Mouse (Mus musculus) spleen, adult 2 months (tissue): ENCODE results near the gene Adamtsl2. TPM values are rescaled to one million over a fixed set of nuclear protein-coding genes. Genes with fewer than 3 reads are reported as not detected.

Experiments
- DNase-seq, 2 experiments: peaks; one replicate each; pipeline versions ENCODE4 v3.0.0 to v3.0.0-alpha.2; 2012 to 2021; ENCODE audit warnings: low spot score in 2 of 2, low read depth in 1 of 2
- H3K27ac ChIP-seq: fragments of 200-500 bp; 2 replicates; pipeline ENCODE4 v1.5.1; 2012; ENCODE audit warnings: low read length, inconsistent platforms; ENCODE audit not compliant: insufficient read depth
- H3K27me3 ChIP-seq: fragments of 200-500 bp; 2 replicates; pipeline ENCODE4 v1.6.1; 2012; ENCODE audit warnings: mild to moderate bottlenecking, moderate library complexity, low read length, inconsistent platforms; ENCODE audit not compliant: control insufficient read depth, insufficient read depth
- H3K36me3 ChIP-seq: fragments of 200-500 bp; 2 replicates; pipeline ENCODE4 v1.6.1; 2012; ENCODE audit warnings: mild to moderate bottlenecking, low read length, inconsistent platforms; ENCODE audit not compliant: control insufficient read depth, insufficient read depth
- H3K4me1 ChIP-seq: fragments of 200-500 bp; 2 replicates; pipeline ENCODE4 v1.6.1; 2011; ENCODE audit warnings: inconsistent platforms; ENCODE audit not compliant: control insufficient read depth, insufficient read depth, insufficient read length
- H3K4me3 ChIP-seq: fragments of 200-500 bp; 2 replicates; pipeline ENCODE4 v1.5.1; 2011; ENCODE audit warnings: mild to moderate bottlenecking, inconsistent platforms; ENCODE audit not compliant: insufficient read depth, insufficient read length; ENCODE audit errors: extremely low read depth
- CTCF ChIP-seq: fragments of 200-500 bp; IDR thresholded peaks from 2 replicates; pipeline ENCODE4 v1.5.1; 2011; ENCODE audit warnings: mild to moderate bottlenecking, inconsistent platforms; ENCODE audit not compliant: insufficient read depth, insufficient read length, insufficient replicate concordance; ENCODE audit errors: extremely low read depth
- POLR2A ChIP-seq: fragments of 200-500 bp; IDR thresholded peaks from 2 replicates; pipeline ENCODE4 v1.6.1; 2011; ENCODE audit warnings: low read depth, low read length, inconsistent platforms
- WGBS: fragments of 180-500 bp; shearing (Covaris S2); methylation state at CpG from one replicate; pipeline ENCODE4 v1.1.7; 2018; 5-methylcytosine and 5-hydroxymethylcytosine counted together
- polyA plus RNA-seq: library from polyadenylated mRNA; depleted of rRNA; stranded (reverse); fragments of >200 nt; gene quantifications from 2 replicates; pipeline ENCODE4 v1.2.3, GENCODE M21; 2012

Gene Adamtsl2
- polyA plus RNA-seq, 1 experiment, result 45.1 TPM

GRCm38 (mm10) chr2:27043461-27043860 lies 35.7 kb upstream of the Adamtsl2 start:
- Histone ChIP-seq H3K4me3 (no peak overlapping the region), H3K36me3 (no peaks in the 10 kb centered on the region), H3K4me1 (no peaks in the 10 kb centered on the region), H3K27me3 (no peaks in the 10 kb centered on the region), H3K27ac (no peak overlapping the region)
- WGBS, result 42% methylated on average over 3 of the region's 3 CpGs
- no peak for TF ChIP-seq POLR2A
- peak; percentile 69; the same call in 1 of the 2 replicates for TF ChIP-seq CTCF
- peak; percentile 15 to 69 for DNase-seq

GRCm38 (mm10) chr2:27044166-27044565 lies 35.0 kb upstream of the Adamtsl2 start:
- H3K4me1 ChIP-seq, result no peaks in the 10 kb centered on the region
- no peak overlapping the region for H3K4me3 ChIP-seq
- H3K36me3 ChIP-seq, result no peaks in the 10 kb centered on the region
- no peak for TF ChIP-seq POLR2A
- TF ChIP-seq CTCF, result no peak
- WGBS, result 89% methylated on average over 4 of the region's 4 CpGs
- no peak for DNase-seq
- H3K27ac ChIP-seq, result no peak overlapping the region
- H3K27me3 ChIP-seq, result no peaks in the 10 kb centered on the region

GRCm38 (mm10) chr2:27044641-27045040 lies 34.5 kb upstream of the Adamtsl2 start:
- Histone ChIP-seq H3K27ac (no peak overlapping the region), H3K4me1 (no peaks in the 10 kb centered on the region), H3K36me3 (no peaks in the 10 kb centered on the region), H3K4me3 (no peak overlapping the region), H3K27me3 (no peaks in the 10 kb centered on the region)
- TF ChIP-seq POLR2A (no peak), CTCF (no peak)
- no peak for DNase-seq
- 75% methylated on average over 3 of the region's 3 CpGs for WGBS

GRCm38 (mm10) chr2:27045979-27046770 lies 33.0 kb upstream of the Adamtsl2 start:
- Histone ChIP-seq H3K36me3 (no peaks in the 10 kb centered on the region), H3K4me3 (no peak overlapping the region), H3K27me3 (no peaks in the 10 kb centered on the region), H3K4me1 (no peaks in the 10 kb centered on the region), H3K27ac (no peak overlapping the region)
- no peak for DNase-seq
- 74% methylated on average over 8 of the region's 8 CpGs for WGBS
- no peak for TF ChIP-seq CTCF
- TF ChIP-seq POLR2A, result no peak

GRCm38 (mm10) chr2:27049408-27049807 lies 29.8 kb upstream of the Adamtsl2 start:
- 77% methylated on average over 6 of the region's 6 CpGs for WGBS
- TF ChIP-seq POLR2A (no peak), CTCF (no peak)
- no peaks in the 10 kb centered on the region for H3K4me1 ChIP-seq
- no peak for DNase-seq
- H3K36me3 ChIP-seq, result no peaks in the 10 kb centered on the region
- no peak overlapping the region for H3K27ac ChIP-seq
- H3K4me3 ChIP-seq, result no peak overlapping the region
- H3K27me3 ChIP-seq, result no peaks in the 10 kb centered on the region

- Histone ChIP-seq H3K4me1 (no peaks in the 10 kb centered on the region), H3K27me3 (no peaks in the 10 kb centered on the region), H3K4me3 (no peak overlapping the region), H3K27ac (no peak overlapping the region), H3K36me3 (no peaks in the 10 kb centered on the region)
- WGBS, result 48% methylated on average over 4 of the region's 4 CpGs
- no peak for TF ChIP-seq POLR2A
- TF ChIP-seq CTCF, result no peak
- no peak for DNase-seq
Observed at GRCm38 (mm10) chr2:27058251-27058650, 20.9 kb upstream of the Adamtsl2 start.

GRCm38 (mm10) chr2:27058751-27059150 lies 20.4 kb upstream of the Adamtsl2 start:
- no peaks in the 10 kb centered on the region for H3K27me3 ChIP-seq
- WGBS, result 31% methylated on average over 12 of the region's 12 CpGs
- H3K4me1 ChIP-seq, result no peaks in the 10 kb centered on the region
- DNase-seq, result no peak
- no peaks in the 10 kb centered on the region for H3K36me3 ChIP-seq
- H3K27ac ChIP-seq, result no peak overlapping the region
- no peak for TF ChIP-seq CTCF
- TF ChIP-seq POLR2A, result no peak
- no peak overlapping the region for H3K4me3 ChIP-seq
